Mouse (Mus musculus) mouse embryonic stem cell (cell line): ENCODE results near the gene Zbtb16.

Source experiments
- in situ Hi-C, 2 experiments: fragments of 300-500 bp; cut with MboI; formaldehyde crosslinking; loops; 1 replicate in 1 of 2; 3 replicates in 1 of 2; pipeline ENCODE4 v1.14.3; 2019 to 2020; ENCODE audit warnings: low sequenced_read_pairs in 2 of 2, low pct_unique_long_range_greater_than_20kb in 1 of 2, mixed read lengths in 1 of 2; ENCODE audit not compliant: unreplicated experiment in 1 of 2

Zbtb16 gene

GRCm38 (mm10) chr9:48784937-48785336, 51.1 kb downstream of the Zbtb16 start:
- in situ Hi-C loops: no loop called here

- in situ Hi-C loops: no loop called here
Measured at GRCm38 (mm10) chr9:48783292-48783691, 52.7 kb downstream of the Zbtb16 start.

- in situ Hi-C loops: no loop called here
Measured at GRCm38 (mm10) chr9:48782284-48783060, 53.5 kb downstream of the Zbtb16 start.

- in situ Hi-C loops: no loop called here
Measured at GRCm38 (mm10) chr9:48776268-48776667, 59.8 kb downstream of the Zbtb16 start.

- in situ Hi-C loops: no loop called here
Measured at GRCm38 (mm10) chr9:48775561-48775960, 60.5 kb downstream of the Zbtb16 start.

- in situ Hi-C loops: no loop called here
Measured at GRCm38 (mm10) chr9:48773710-48774109, 62.3 kb downstream of the Zbtb16 start.

GRCm38 (mm10) chr9:48773130-48773529, 62.9 kb downstream of the Zbtb16 start:
- in situ Hi-C loops: no loop called here

GRCm38 (mm10) chr9:48771504-48771903, 64.5 kb downstream of the Zbtb16 start:
- in situ Hi-C loops: no loop called here

- in situ Hi-C loops: no loop called here
Measured at GRCm38 (mm10) chr9:48768965-48769364, 67.1 kb downstream of the Zbtb16 start.

- in situ Hi-C loops: no loop called here
Measured at GRCm38 (mm10) chr9:48767666-48768432, 68.2 kb downstream of the Zbtb16 start.

- in situ Hi-C loops: no loop called here
Measured at GRCm38 (mm10) chr9:48765927-48766326, 70.1 kb downstream of the Zbtb16 start.

GRCm38 (mm10) chr9:48764311-48764710, 71.7 kb downstream of the Zbtb16 start:
- in situ Hi-C loops: no loop called here

- in situ Hi-C loops: no loop called here
Measured at GRCm38 (mm10) chr9:48761732-48762637, 74.0 kb downstream of the Zbtb16 start.

GRCm38 (mm10) chr9:48761175-48761556, 74.9 kb downstream of the Zbtb16 start:
- in situ Hi-C loops: no loop called here

- in situ Hi-C loops: no loop called here
Measured at GRCm38 (mm10) chr9:48760449-48761174, 75.4 kb downstream of the Zbtb16 start.

- in situ Hi-C loops: no loop called here
Measured at GRCm38 (mm10) chr9:48759098-48759497, 76.9 kb downstream of the Zbtb16 start.

- in situ Hi-C loops: no loop called here
Measured at GRCm38 (mm10) chr9:48757650-48758580, 78.1 kb downstream of the Zbtb16 start.
